Mouse (Mus musculus): ENCODE measurements around the gene Hspbap1.
A peak's percentile ranks its signal among the peaks of the same experiment; 100 is the strongest.

Hspbap1 gene

DNA sequence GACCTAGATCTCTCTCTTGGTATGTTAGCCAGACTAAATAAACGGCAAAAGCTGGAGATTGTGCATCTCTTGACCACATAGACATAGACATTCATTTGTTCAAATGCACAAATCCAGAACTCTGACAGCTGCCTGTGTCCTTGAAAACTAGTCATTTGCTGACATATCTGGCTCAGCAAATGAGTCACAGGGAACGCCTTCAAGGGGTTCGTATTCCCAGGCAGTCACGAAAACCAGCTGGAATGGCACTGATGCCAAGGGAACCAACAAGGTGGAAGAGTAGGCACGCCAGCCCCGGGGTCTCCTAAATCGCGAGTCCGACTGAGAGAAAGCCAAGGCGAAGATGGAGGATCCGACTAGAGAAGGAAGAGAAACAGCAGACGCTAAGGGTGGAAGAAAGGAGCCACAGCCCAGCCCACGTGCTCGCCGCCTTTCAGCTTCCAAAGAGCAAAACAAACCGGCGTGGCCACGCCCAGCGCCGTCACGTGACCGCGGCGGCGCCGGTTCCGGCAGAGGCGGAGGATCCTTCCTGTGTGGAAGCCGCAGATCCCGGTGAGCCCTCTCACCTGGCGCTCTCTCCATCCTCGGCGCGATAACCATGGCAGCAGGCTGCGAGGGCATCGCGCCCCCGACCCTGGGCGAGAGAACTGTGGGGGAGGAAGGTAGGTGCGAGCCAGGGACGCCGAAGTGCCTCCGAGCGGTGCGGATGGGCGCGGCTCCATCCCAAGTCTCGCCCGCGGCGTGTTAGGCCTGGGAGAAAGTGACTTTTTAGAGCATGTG lies at the start of gene Hspbap1:
TSS of gene Hspbap1 (plus strand) at position 498 of the 780 bp plus-strand sequence.
- peak; percentile 94 for DNase-seq (ENCODE audit: low spot score)

- DNase-seq (ENCODE audit: low spot score) = no peak
Measured at GRCm38 (mm10) chr16:35724561-35724960, 45.6 kb upstream of the Hspbap1 start.

DNA sequence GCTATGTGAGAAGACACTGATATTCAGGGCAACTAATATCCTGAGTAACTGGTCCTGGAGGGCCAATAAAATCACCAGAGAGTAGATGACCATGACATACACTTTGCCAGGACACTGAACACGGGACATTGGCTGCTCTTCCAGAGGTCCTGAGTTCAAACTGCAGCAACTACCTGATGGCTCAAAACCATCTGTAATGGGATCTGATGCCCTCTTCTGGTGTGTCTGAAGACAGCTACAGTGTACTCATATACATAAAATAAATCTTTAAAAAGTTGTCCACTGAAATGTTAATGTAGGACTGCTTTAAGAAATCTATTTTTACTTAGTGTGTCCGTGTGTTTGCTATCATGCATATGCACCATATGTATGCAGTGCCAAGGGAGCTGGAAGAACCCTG lies 43.6 kb upstream of the Hspbap1 start:
- no peak for DNase-seq (ENCODE audit: low spot score)

GRCm38 (mm10) chr16:35729151-35729738 lies 40.9 kb upstream of the Hspbap1 start:
- DNase-seq (ENCODE audit: low spot score) = no peak

GRCm38 (mm10) chr16:35732096-35732495 lies 38.1 kb upstream of the Hspbap1 start:
- no peak for DNase-seq (ENCODE audit: low spot score)

DNA sequence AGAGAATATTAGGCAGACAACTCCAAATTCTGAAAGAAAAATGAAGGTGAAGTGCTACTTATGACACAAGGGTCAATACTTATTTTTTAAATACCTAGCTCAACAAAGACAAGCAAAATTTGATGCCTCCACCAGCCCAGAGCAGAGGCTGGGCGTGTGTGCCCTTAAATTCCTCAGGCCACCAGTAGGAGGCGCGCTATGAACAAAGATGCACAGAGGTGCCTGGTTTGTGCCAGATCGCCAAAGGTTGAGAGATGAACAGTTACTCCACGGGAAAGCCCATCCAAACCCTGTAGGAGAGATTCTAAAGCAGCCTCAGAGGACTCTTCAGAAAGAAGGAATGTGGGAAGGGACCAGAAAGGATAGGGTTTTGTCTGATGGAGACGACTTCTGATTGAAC lies 36.1 kb upstream of the Hspbap1 start:
- peak; percentile 71 for DNase-seq (ENCODE audit: low spot score)

- no peak for DNase-seq (ENCODE audit: low spot score)
Measured at GRCm38 (mm10) chr16:35738096-35738767, 31.9 kb upstream of the Hspbap1 start.

DNA sequence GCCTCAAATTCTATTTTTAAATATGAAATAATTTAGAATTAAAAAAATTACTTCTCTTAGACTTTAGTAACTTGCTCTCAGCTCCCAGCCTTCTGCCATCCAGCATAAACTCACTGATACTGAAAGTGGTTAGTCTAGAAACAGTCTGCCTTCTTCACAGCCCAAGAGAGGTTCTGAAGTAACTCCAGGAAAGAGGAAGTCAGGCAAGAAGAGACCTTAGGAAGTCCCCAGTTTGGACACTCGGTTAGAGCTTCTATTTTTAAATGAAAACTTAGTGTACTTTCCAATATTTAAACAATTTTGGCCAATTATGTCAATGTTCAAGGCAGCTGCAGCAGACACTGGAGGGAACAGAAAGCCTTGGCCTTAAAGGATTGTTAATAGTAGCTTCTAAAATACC lies 30.6 kb upstream of the Hspbap1 start:
- DNase-seq (ENCODE audit: low spot score) = no peak

DNA sequence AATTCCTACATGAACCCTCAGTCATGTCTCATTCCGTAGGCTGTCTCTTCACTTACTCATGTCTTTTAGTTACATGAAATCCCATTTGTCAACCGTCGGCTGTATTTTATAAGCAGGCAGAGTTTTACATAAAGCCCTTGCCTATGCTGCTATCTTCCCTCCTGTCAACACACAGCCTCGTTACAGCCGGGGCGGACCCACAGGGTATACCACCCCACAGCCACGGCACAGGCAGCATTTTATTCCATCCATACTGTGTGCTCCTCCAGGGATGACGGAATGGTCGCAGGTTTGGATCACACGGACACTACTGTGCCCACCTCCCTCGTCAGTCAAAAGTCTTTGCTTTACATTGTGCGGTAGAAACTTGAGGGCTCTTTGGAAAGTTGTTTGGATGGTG lies 29.8 kb upstream of the Hspbap1 start:
- DNase-seq (ENCODE audit: low spot score) = no peak

DNA sequence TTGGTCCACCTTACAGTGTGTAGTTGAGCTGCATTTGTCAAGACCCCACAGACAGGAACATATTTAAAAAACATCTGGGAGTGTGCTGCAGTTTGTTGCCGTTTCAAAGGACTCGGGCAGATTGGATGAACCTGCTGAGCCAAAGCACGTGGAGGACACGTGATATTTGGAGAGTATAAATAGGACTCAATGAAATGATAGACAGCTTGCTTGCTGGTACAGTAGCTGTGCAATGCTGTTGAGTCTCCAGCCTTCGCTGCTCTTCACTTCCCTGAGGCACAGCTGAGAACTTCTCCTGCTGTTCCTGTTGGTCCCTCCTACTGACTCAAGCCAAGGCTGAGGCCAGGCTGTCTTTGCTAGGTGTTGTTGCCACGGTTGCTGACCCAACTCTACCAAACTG lies 29.2 kb upstream of the Hspbap1 start:
- DNase-seq (ENCODE audit: low spot score) = no peak

DNA sequence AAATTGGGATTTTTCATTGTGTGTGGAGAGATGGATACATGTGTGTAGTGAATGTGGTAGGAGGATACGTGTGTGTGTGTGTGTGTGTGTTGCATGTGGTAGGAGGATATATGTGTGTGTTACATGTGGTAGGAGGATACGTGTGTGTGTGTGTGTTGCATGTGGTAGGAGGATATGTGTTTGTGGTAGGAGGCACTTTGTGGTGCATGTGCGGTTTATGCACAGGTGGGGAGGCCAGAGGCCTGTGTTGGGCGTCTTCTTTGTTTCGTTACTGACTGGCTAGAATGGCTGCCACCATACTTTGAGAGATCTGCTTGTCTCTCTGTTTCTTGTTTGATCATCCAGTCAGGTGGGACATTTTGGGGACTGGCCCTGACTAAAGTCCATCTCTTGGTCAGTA lies 28.6 kb upstream of the Hspbap1 start:
- DNase-seq (ENCODE audit: low spot score) = peak; percentile 62

- DNase-seq (ENCODE audit: low spot score) = peak; percentile 79
Measured at GRCm38 (mm10) chr16:35742251-35742937, 27.8 kb upstream of the Hspbap1 start.

GRCm38 (mm10) chr16:35747417-35748236 lies 22.5 kb upstream of the Hspbap1 start:
- peak; percentile 50 for DNase-seq (ENCODE audit: low spot score)

- DNase-seq (ENCODE audit: low spot score) = no peak
Measured at GRCm38 (mm10) chr16:35748237-35748603, 22.0 kb upstream of the Hspbap1 start.

DNA sequence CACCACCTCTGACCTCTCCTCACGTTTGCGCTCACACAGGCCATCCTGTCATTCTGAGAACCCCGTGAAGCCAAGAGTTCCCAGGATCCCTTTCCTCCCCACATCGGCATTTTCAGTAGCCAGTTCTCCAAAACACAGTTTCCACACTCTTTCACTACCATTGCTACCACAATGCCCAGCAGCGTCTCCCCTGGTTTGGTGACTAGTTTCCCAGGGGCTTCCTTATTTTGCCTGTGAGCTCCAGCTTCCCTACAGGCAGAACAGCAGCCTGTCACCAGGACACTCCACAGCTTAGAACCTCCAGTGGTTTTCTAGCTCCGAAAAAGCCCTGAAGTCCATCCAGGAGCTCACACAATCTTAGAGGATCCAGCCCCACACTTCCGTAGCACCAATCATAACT lies 20.8 kb upstream of the Hspbap1 start:
- DNase-seq (ENCODE audit: low spot score) = no peak

DNA sequence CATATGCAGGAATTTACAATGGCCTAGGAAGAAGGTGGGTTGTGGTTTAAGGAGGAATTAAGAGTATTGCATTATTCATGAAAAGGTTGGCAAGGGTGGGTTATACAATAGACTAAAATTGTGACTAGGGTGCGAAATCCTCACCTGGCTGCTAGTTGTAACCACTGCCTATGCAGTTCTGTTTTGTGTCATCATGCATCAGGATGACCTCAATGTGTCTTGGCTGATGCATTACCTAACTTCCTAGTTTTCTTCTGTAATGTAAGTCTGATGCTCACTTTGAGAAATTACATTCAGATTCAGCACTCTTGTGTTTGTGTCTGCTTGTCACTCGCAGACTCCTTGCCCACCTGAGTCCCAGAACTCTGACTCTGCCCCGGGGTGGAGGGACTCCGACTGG lies 18.3 kb upstream of the Hspbap1 start:
- DNase-seq (ENCODE audit: low spot score) = no peak

GRCm38 (mm10) chr16:35753926-35754325 lies 16.2 kb upstream of the Hspbap1 start:
- DNase-seq (ENCODE audit: low spot score) = no peak

- DNase-seq (ENCODE audit: low spot score) = no peak
Measured at GRCm38 (mm10) chr16:35755502-35756334, 14.5 kb upstream of the Hspbap1 start.

DNA sequence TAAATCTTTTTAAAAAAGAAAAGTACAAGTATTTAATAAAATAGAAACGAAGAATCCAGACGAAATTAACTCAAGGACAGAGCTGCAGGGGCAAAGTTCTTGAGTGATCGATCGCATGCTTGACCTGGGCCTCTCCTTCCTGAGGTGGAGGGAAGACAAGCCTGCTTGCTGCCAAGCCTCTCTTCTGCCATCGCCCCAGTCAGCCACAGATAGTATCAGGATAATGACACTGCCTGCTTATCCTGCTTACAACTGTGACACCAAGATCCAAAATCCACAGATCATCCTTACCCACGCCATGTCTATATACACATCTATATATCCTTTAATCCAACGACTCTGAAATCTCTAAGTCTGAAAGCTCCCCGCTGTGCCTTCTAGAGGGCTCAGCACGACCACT lies 13.5 kb upstream of the Hspbap1 start:
- no peak for DNase-seq (ENCODE audit: low spot score)

DNA sequence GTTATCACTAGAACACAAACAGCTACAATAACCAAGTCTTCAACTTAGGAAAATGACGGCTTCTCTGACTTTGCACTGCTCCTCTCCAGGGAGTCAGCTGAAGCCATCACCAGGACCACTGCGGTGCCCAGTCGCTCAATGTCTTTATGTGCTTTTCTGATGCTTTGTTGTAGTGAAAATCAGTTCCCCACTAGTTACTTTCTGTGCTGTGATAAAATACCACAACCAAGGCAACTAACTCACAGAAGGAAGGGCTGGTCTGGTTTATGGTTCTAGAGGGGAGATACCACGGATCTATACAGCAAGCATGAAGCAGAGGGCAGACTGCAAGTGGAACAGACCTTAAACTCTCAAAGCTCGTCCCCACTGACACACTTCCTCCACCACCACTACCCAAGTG lies 10.8 kb upstream of the Hspbap1 start:
- no peak for DNase-seq (ENCODE audit: low spot score)
